Mouse (Mus musculus) myocyte (in vitro differentiated cells): ENCODE measurements at regions not wholly inside any gene's neighbourhood (a gene's known extent, or its start where the extent isn't known, plus 50 kb on each side); places are given as distances from the start of the nearest gene placed in this dataset.

Source experiments
- CEBPB ChIP-seq: IDR thresholded peaks from 2 replicates; pipeline ENCODE4 v1.6.1; 2011; ENCODE audit warnings: mild to moderate bottlenecking, moderate library complexity; ENCODE audit not compliant: poor library complexity, insufficient read depth, severe bottlenecking
- SRF ChIP-seq: IDR thresholded peaks from one replicate; pipeline ENCODE4 v1.6.1; 2011; ENCODE audit warnings: low read depth; ENCODE audit not compliant: control insufficient read depth, insufficient read length

- TF ChIP-seq SRF: no peak
- no peak for TF ChIP-seq CEBPB
These were observed 124.5 kb upstream of the Arhgap5 start for GRCm38 (mm10) chr12:52379245-52379644.
